Mouse (Mus musculus) intestine, embryonic 14.5 days (tissue): Measurements from ENCODE around the gene Ascl2. TPM values are rescaled to one million over a fixed set of nuclear protein-coding genes. Genes with fewer than 3 reads are reported as not detected.

Source experiments
- polyA plus RNA-seq: library from polyadenylated mRNA; unstranded; fragments of >200 nt; fragmentation: Nextera tagmentation; extraction: Ambion mirVana; gene quantifications from 2 replicates; pipeline ENCODE4 v1.2.1, GENCODE M21; 2014

Gene Ascl2
- polyA plus RNA-seq, 1 experiment from 2014 or later: 11.3 TPM

Other genes with a start within 250 kb of the Ascl2 start
- gene Ins2, start 225.9 kb downstream of the Ascl2 start, polyA plus RNA-seq: 199 TPM in 1 of 2 replicates, not detected in the other
- 1.1 and 1.4 TPM in 2 replicates for gene Th, start 38.1 kb downstream of the Ascl2 start, polyA plus RNA-seq
- gene Tspan32, start 35.8 kb upstream of the Ascl2 start, polyA plus RNA-seq: 1.5 and 1.6 TPM in 2 replicates
- 457 and 534 TPM in 2 replicates for gene Cd81, start 83.5 kb upstream of the Ascl2 start, polyA plus RNA-seq
- gene Tssc4, start 100.0 kb upstream of the Ascl2 start, polyA plus RNA-seq: 59.1 and 60.3 TPM in 2 replicates
- gene Trpm5, start 125.4 kb upstream of the Ascl2 start, polyA plus RNA-seq: 14.1 and 17.8 TPM in 2 replicates
- gene Kcnq1, start 137.1 kb upstream of the Ascl2 start, polyA plus RNA-seq: 2.1 and 5.3 TPM in 2 replicates